Mouse (Mus musculus): ENCODE measurements around the gene Gpr160. TPM values are rescaled to one million over a fixed set of nuclear protein-coding genes. Genes with fewer than 3 reads are reported as not detected.

The Gpr160 gene
- polyA plus RNA-seq, 1 experiment from 2014 or later = 1.8 TPM

DNA sequence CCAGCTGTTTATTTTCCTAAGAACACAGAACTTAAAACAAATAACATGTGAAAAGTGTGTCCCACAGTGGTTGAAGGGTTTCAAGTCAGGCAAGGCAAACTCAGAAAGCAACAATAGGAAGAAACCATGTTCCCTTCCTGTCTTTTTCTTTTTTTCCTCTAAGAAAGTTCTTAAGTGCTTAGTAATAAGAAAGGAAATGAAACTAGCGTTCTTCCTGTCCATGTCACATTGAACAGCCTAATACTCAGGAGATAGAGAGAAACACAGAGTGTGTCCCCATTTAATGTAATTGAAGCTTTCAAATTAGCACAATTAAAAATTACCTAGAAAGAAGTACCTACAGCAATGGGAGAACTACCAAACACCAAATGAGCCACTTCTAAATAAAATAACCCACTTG lies 48.9 kb downstream of the Gpr160 start:
- Histone ChIP-seq H3K27me3 (no peaks in the 10 kb centered on the region), H3K4me1 (replicated peaks) (0 out of 2 replicates have a peak, but pooled peaks cover 3% of the 10 kb centered on the region), H3K4me2 (no peak overlapping the region), H3K36me3 (peaks cover 58% of the 10 kb centered on the region), H3K9me3 (no peaks in the 10 kb centered on the region), H3K9ac (replicated peaks) (no peak overlapping the region), H3K27ac (no peak overlapping the region), H3K4me3 (replicated peaks) (no peak overlapping the region)
- 90% methylated on average over 1 of the region's 1 CpGs for WGBS
- no peak for ATAC-seq (ENCODE audit: insufficient number of reproducible peaks, insufficient read depth, low FRiP score, low TSS enrichment, low read depth)

- Histone ChIP-seq H3K9ac (replicated peaks) (no peak overlapping the region), H3K4me3 (replicated peaks) (no peak overlapping the region), H3K27ac (no peak overlapping the region), H3K9me3 (no peaks in the 10 kb centered on the region), H3K27me3 (no peaks in the 10 kb centered on the region), H3K36me3 (peaks cover 89% of the 10 kb centered on the region), H3K4me2 (no peak overlapping the region), H3K4me1 (replicated peaks) (no peaks in the 10 kb centered on the region)
- no peak for ATAC-seq (ENCODE audit: insufficient number of reproducible peaks, insufficient read depth, low FRiP score, low TSS enrichment, low read depth)
- 90% methylated on average over 4 of the region's 4 CpGs for WGBS
Observed at GRCm38 (mm10) chr3:30917160-30917559, 61.4 kb downstream of the Gpr160 start.

- no peaks in the 10 kb centered on the region for H3K4me1 ChIP-seq (replicated peaks)
- no peak for ATAC-seq (ENCODE audit: insufficient number of reproducible peaks, insufficient read depth, low FRiP score, low TSS enrichment, low read depth)
- no peak overlapping the region for H3K4me3 ChIP-seq (replicated peaks)
- H3K9me3 ChIP-seq = no peaks in the 10 kb centered on the region
- 89% methylated on average over 3 of the region's 3 CpGs for WGBS
- no peak overlapping the region for H3K4me2 ChIP-seq
- H3K9ac ChIP-seq (replicated peaks) = no peak overlapping the region
- peaks cover 49% of the 10 kb centered on the region for H3K36me3 ChIP-seq
- H3K27ac ChIP-seq = no peak overlapping the region
- H3K27me3 ChIP-seq = no peaks in the 10 kb centered on the region
Observed at GRCm38 (mm10) chr3:30927664-30928063, 71.9 kb downstream of the Gpr160 start.

- Histone ChIP-seq H3K27me3 (no peaks in the 10 kb centered on the region), H3K36me3 (peaks cover 47% of the 10 kb centered on the region), H3K9me3 (no peaks in the 10 kb centered on the region), H3K4me1 (replicated peaks) (no peaks in the 10 kb centered on the region), H3K9ac (replicated peaks) (no peak overlapping the region), H3K4me3 (replicated peaks) (no peak overlapping the region), H3K27ac (no peak overlapping the region), H3K4me2 (no peak overlapping the region)
- no peak for ATAC-seq (ENCODE audit: insufficient number of reproducible peaks, insufficient read depth, low FRiP score, low TSS enrichment, low read depth)
- WGBS = 51% methylated on average over 3 of the region's 3 CpGs
Observed at GRCm38 (mm10) chr3:30929828-30930227, 74.1 kb downstream of the Gpr160 start.

DNA sequence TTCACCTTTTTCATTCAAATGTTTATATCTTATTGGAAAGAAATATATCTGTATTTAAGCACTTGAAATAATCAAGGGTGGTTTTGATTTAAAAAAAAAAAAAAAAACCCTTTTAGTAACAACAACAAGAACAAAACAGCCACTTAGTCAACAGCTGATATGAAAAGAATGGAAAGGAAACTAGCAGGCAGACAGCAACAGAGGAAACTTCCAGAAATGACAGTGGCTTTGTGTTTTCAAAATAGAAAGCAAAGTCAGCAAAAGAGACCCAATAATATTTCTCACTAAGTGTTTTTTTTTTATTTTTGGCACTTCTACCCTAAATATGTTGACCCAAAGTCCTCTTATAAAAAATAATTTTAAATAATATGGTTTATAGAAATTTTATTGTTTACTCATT lies 78.6 kb downstream of the Gpr160 start:
- no peak overlapping the region for H3K4me3 ChIP-seq (replicated peaks)
- no peak overlapping the region for H3K27ac ChIP-seq
- ATAC-seq (ENCODE audit: insufficient number of reproducible peaks, insufficient read depth, low FRiP score, low TSS enrichment, low read depth) = no peak
- peaks cover 51% of the 10 kb centered on the region for H3K36me3 ChIP-seq
- no peaks in the 10 kb centered on the region for H3K4me1 ChIP-seq (replicated peaks)
- no peak overlapping the region for H3K4me2 ChIP-seq
- no peak overlapping the region for H3K9ac ChIP-seq (replicated peaks)
- no peaks in the 10 kb centered on the region for H3K27me3 ChIP-seq
- H3K9me3 ChIP-seq = no peaks in the 10 kb centered on the region

Other genes with a start within 250 kb of the Gpr160 start
- gene Lrriq4, start 211.4 kb upstream of the Gpr160 start, polyA plus RNA-seq (2016; fragmentation: Nextera tagmentation; extraction: Ambion mirVana) = not detected in 2 replicates
- 1.5 and 1.7 TPM in 2 replicates for gene Lrrc34, start 208.1 kb upstream of the Gpr160 start, polyA plus RNA-seq (2016; fragmentation: Nextera tagmentation; extraction: Ambion mirVana)
- not detected in 2 replicates for gene Lrrc31, start 156.1 kb upstream of the Gpr160 start, polyA plus RNA-seq (2016; fragmentation: Nextera tagmentation; extraction: Ambion mirVana)
- not detected in 2 replicates for gene Samd7, start 109.7 kb upstream of the Gpr160 start, polyA plus RNA-seq (2016; fragmentation: Nextera tagmentation; extraction: Ambion mirVana)
- 83.9 and 92.1 TPM in 2 replicates for gene Sec62, start 63.1 kb upstream of the Gpr160 start, polyA plus RNA-seq (2016; fragmentation: Nextera tagmentation; extraction: Ambion mirVana)
- 5.6 and 6.5 TPM in 2 replicates for gene Phc3, start 113.5 kb downstream of the Gpr160 start, polyA plus RNA-seq (2016; fragmentation: Nextera tagmentation; extraction: Ambion mirVana)
- gene Prkci, start 139.8 kb downstream of the Gpr160 start, polyA plus RNA-seq (2016; fragmentation: Nextera tagmentation; extraction: Ambion mirVana) = 44.9 and 49.8 TPM in 2 replicates
- 34.5 and 36.2 TPM in 2 replicates for gene Skil, start 239.1 kb downstream of the Gpr160 start, polyA plus RNA-seq (2016; fragmentation: Nextera tagmentation; extraction: Ambion mirVana)